Mouse (Mus musculus) monocyte, adult 5-6 weeks (primary cell): ENCODE measurements around the gene Btbd35f15. TPM values are rescaled to one million over a fixed set of nuclear protein-coding genes. Genes with fewer than 3 reads are reported as not detected.
"Not testable (repeated sequence)": the region's sequence is repeated elsewhere in the genome, so short reads cannot be mapped to it uniquely, and the experiment has no call there.

Experiments
- ATAC-seq: fragments of 153-309, 156-312 bp; replicated peaks from 2 replicates; pipeline ENCODE4 v1.8.0; 2017; ENCODE audit warnings: mild to moderate bottlenecking; ENCODE audit not compliant: low TSS enrichment, insufficient number of reproducible peaks, severe bottlenecking, poor library complexity, low FRiP score
- total RNA-seq: library from RNA; stranded (forward); fragments of 200-1000, 200-491, 200-594 nt; gene quantifications from 3 replicates; pipeline ENCODE4 v1.2.3, GENCODE M21; 2017

The Btbd35f15 gene
- total RNA-seq = not detected in 3 replicates

GRCm38 (mm10) chrX:33577214-33577613 lies at the start of gene Btbd35f15:
TSS of gene Btbd35f15 (minus strand) at chrX:33577314.
- not testable (repeated sequence) for ATAC-seq

Other genes with a start within 250 kb of the Btbd35f15 start
- gene Btbd35f13, start 79.9 kb upstream of the Btbd35f15 start, total RNA-seq = not detected in 3 replicates
- gene Btbd35f14, start 125.0 kb upstream of the Btbd35f15 start, total RNA-seq = not detected in 3 replicates